Mouse (Mus musculus) ES-Bruce4 (cell line): ENCODE measurements around the gene Slc1a2. TPM values are rescaled to one million over a fixed set of nuclear protein-coding genes. Genes with fewer than 3 reads are reported as not detected.

Experiments
- H3K27ac ChIP-seq: 2 replicates; pipeline ENCODE4 v1.5.1; 2012; ENCODE audit warnings: low read length, inconsistent platforms; ENCODE audit not compliant: insufficient read depth
- H3K27me3 ChIP-seq: 2 replicates; pipeline ENCODE4 v1.6.1; 2012; ENCODE audit warnings: mild to moderate bottlenecking, low read length, inconsistent platforms; ENCODE audit not compliant: control insufficient read depth, poor library complexity, insufficient read depth, severe bottlenecking
- H3K36me3 ChIP-seq: 2 replicates; pipeline ENCODE4 v1.6.1; 2012; ENCODE audit warnings: inconsistent platforms, mild to moderate bottlenecking, low read length, moderate library complexity; ENCODE audit not compliant: control insufficient read depth, poor library complexity, insufficient read depth, severe bottlenecking
- H3K4me1 ChIP-seq: one replicate; pipeline ENCODE4 v1.8.1; 2011; ENCODE audit warnings: low read length; ENCODE audit not compliant: control insufficient read depth, insufficient read depth
- H3K4me3 ChIP-seq: 2 replicates; pipeline ENCODE4 v1.5.1; 2011; ENCODE audit warnings: low read depth, mild to moderate bottlenecking, low read length
- H3K9ac ChIP-seq: 2 replicates; pipeline ENCODE4 v1.6.1; 2012; ENCODE audit warnings: low read depth, mild to moderate bottlenecking, inconsistent platforms; ENCODE audit not compliant: poor library complexity, severe bottlenecking
- H3K9me3 ChIP-seq: replicated peaks from 2 replicates; pipeline ENCODE4 v1.6.1; 2012; ENCODE audit warnings: mild to moderate bottlenecking, low read length, inconsistent platforms; ENCODE audit not compliant: control insufficient read depth, poor library complexity, insufficient read depth, severe bottlenecking
- CTCF ChIP-seq: IDR thresholded peaks from one replicate; pipeline ENCODE4 v1.8.1; 2011; ENCODE audit warnings: low read depth, low read length
- EP300 ChIP-seq: IDR thresholded peaks from 2 replicates; pipeline ENCODE4 v1.6.1; 2011; ENCODE audit warnings: low read depth, low read length; ENCODE audit not compliant: insufficient read depth
- POLR2A ChIP-seq: IDR thresholded peaks from one replicate; pipeline ENCODE4 v1.8.1; 2011; ENCODE audit warnings: low read length; ENCODE audit not compliant: insufficient read depth
- polyA plus RNA-seq: library from polyadenylated mRNA; stranded (reverse); fragments of >200 nt; gene quantifications from 2 replicates; pipeline ENCODE4 v1.2.4, GENCODE M21; 2011; ENCODE audit warnings: low read depth; ENCODE audit not compliant: missing spikeins, insufficient read depth, insufficient read length

The Slc1a2 gene
- polyA plus RNA-seq, 1 experiment, result 0.09 TPM

DNA sequence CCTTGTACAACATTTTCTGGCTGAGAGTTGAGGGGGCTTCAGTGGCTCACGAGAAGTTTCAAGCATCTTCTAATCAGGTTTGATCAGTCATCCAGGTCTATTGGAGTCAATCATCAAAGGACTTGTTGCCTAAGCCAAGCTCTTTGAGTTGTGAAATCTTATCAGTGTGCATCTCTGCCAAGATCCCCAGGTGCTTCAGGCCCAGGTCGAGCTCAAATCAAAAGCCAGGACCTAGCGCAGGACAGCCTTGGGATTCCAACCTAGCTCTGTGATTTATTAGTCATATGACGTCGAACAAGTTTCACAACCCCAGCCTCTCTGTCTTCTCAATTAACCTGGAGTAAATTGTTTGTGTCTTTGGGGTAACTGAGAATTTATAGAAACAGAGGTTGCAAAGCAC lies 53.1 kb downstream of the Slc1a2 start:
- H3K4me1 ChIP-seq, result no peaks in the 10 kb centered on the region
- no peaks in the 10 kb centered on the region for H3K36me3 ChIP-seq
- H3K9me3 ChIP-seq, result no peaks in the 10 kb centered on the region
- no peak overlapping the region for H3K9ac ChIP-seq
- no peaks in the 10 kb centered on the region for H3K27me3 ChIP-seq
- no peak for TF ChIP-seq EP300
- no peak for TF ChIP-seq CTCF
- TF ChIP-seq POLR2A, result no peak
- no peak overlapping the region for H3K4me3 ChIP-seq
- no peak overlapping the region for H3K27ac ChIP-seq

DNA sequence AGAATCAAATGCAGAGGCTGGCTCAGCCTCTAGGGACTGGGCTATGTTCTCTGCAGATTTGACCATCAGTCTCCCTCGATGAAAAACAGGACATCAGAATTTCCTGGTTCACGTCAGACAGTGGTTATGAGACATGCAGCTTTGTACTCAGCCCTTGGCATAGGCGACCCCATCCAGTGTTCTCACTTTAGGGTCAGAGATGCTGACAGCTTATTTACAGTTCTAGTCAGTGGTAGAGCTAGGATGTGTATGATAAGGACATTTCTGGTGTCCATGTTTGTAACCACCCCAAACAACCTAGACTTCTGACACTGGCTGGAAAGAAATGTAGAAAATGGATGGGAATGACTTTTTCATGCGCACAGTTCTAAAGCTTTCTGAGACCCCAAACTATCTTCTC lies 53.6 kb downstream of the Slc1a2 start:
- TF ChIP-seq CTCF, result no peak
- Histone ChIP-seq H3K9ac (no peak overlapping the region), H3K27me3 (no peaks in the 10 kb centered on the region), H3K4me1 (no peaks in the 10 kb centered on the region), H3K9me3 (no peaks in the 10 kb centered on the region), H3K27ac (no peak overlapping the region), H3K36me3 (no peaks in the 10 kb centered on the region), H3K4me3 (no peak overlapping the region)

DNA sequence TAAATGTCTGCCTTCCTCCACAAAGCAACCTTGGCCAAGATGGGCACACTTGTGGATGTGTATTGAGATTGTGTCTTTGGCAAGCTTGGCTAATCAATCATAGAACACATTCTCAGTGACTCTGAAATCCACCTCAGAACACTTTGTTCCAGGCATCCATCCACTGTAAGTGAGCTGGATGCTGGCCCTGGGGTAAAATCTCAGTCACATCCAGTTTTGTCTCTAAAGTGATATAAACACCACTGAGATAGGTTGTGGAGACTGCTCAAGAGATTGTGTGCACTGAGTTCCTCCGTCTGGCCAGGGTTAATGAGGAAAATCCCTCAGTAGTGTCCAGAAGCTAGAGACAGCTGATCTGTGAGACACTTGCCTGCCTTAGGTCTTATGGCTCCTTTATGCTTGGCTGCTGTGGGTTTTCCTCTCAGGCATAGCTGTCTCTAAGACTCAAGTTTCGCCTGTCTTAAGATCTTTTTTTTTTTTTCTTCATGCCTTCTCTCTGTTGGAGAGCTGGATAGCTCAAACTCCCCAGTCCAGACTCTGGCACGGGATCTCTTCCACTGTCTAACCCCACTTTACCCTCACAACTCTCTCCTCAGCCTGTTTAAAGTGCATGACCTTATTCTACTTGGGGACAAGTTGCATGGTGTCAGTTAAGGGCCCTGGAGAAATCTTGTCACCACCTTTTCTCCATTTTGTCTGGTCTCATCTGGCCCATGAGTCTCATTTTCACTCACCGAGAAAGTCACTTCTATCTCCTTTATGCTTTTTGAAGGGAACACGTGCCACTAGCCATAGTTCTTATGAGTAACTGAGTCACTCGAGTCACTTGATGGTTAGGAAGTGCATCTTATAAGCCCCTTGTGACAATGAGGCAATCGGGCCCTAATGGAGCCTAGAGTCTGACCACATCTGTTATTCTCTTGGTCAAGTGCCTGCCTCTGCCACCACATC lies 54.5 kb downstream of the Slc1a2 start:
- H3K9ac ChIP-seq, result no peak overlapping the region
- H3K27ac ChIP-seq, result no peak overlapping the region
- no peak overlapping the region for H3K4me3 ChIP-seq
- no peak for TF ChIP-seq EP300
- TF ChIP-seq CTCF, result no peak
- no peak for TF ChIP-seq POLR2A
- H3K4me1 ChIP-seq, result no peaks in the 10 kb centered on the region
- H3K27me3 ChIP-seq, result no peaks in the 10 kb centered on the region
- no peaks in the 10 kb centered on the region for H3K36me3 ChIP-seq
- H3K9me3 ChIP-seq, result no peaks in the 10 kb centered on the region

- H3K9me3 ChIP-seq, result no peaks in the 10 kb centered on the region
- no peak overlapping the region for H3K27ac ChIP-seq
- H3K4me3 ChIP-seq, result no peak overlapping the region
- H3K9ac ChIP-seq, result no peak overlapping the region
- TF ChIP-seq EP300 (no peak), CTCF (no peak), POLR2A (no peak)
- H3K36me3 ChIP-seq, result no peaks in the 10 kb centered on the region
- H3K27me3 ChIP-seq, result no peaks in the 10 kb centered on the region
- H3K4me1 ChIP-seq, result no peaks in the 10 kb centered on the region
Measured at GRCm38 (mm10) chr2:102714320-102714719, 55.9 kb downstream of the Slc1a2 start.

GRCm38 (mm10) chr2:102715754-102716153 lies 57.3 kb downstream of the Slc1a2 start:
- no peaks in the 10 kb centered on the region for H3K36me3 ChIP-seq
- no peak overlapping the region for H3K27ac ChIP-seq
- H3K9ac ChIP-seq, result no peak overlapping the region
- H3K27me3 ChIP-seq, result no peaks in the 10 kb centered on the region
- no peaks in the 10 kb centered on the region for H3K9me3 ChIP-seq
- no peaks in the 10 kb centered on the region for H3K4me1 ChIP-seq
- TF ChIP-seq EP300 (no peak), POLR2A (no peak), CTCF (no peak)
- no peak overlapping the region for H3K4me3 ChIP-seq

- no peaks in the 10 kb centered on the region for H3K9me3 ChIP-seq
- H3K27me3 ChIP-seq, result no peaks in the 10 kb centered on the region
- TF ChIP-seq CTCF, result no peak
- TF ChIP-seq EP300, result no peak
- no peak for TF ChIP-seq POLR2A
- H3K36me3 ChIP-seq, result no peaks in the 10 kb centered on the region
- no peak overlapping the region for H3K9ac ChIP-seq
- no peak overlapping the region for H3K27ac ChIP-seq
- H3K4me1 ChIP-seq, result no peaks in the 10 kb centered on the region
- no peak overlapping the region for H3K4me3 ChIP-seq
Measured at GRCm38 (mm10) chr2:102721859-102722258, 63.4 kb downstream of the Slc1a2 start.
